Mouse (Mus musculus): ENCODE measurements around the gene Dhx16. TPM values are rescaled to one million over a fixed set of nuclear protein-coding genes. Genes with fewer than 3 reads are reported as not detected.
A peak's percentile ranks its signal among the peaks of the same experiment; 100 is the strongest.
"Not testable (repeated sequence)": the region's sequence is repeated elsewhere in the genome, so short reads cannot be mapped to it uniquely, and the experiment has no call there.

Dhx16 gene
- polyA plus RNA-seq, 1 experiment from 2014 or later, result 43.6 TPM

- no peak for ATAC-seq (ENCODE audit: low FRiP score)
- H3K4me3 ChIP-seq (ENCODE audit: low read depth, low read length), result no peak overlapping the region
- peak overlapping the region; percentile 46 for H3K27ac ChIP-seq (ENCODE audit: low read depth, low read length)
- H3K36me3 ChIP-seq (ENCODE audit: control insufficient read depth, insufficient read depth, low read length), result peaks cover 21% of the 10 kb centered on the region
- no peaks in the 10 kb centered on the region for H3K9me3 ChIP-seq (ENCODE audit: control insufficient read depth, low read length)
- peak; percentile 93 for DNase-seq (ENCODE audit: low spot score, missing footprints)
- H3K9ac ChIP-seq (ENCODE audit: low read length), result peak overlapping the region; percentile 41; the same call in 1 of the 2 replicates
- no peak overlapping the region for H3K4me2 ChIP-seq
- peaks cover 17% of the 10 kb centered on the region for H3K4me1 ChIP-seq (ENCODE audit: control insufficient read depth, insufficient read depth, low read length)
- no peaks in the 10 kb centered on the region for H3K27me3 ChIP-seq (ENCODE audit: control insufficient read depth, insufficient read depth, low read length)
- WGBS, result 76% methylated on average over 5 of the region's 5 CpGs
These were observed 41.4 kb downstream of the Dhx16 start for GRCm38 (mm10) chr17:35920862-35921562.

- H3K27me3 ChIP-seq (ENCODE audit: control insufficient read depth, insufficient read depth, low read length), result no peaks in the 10 kb centered on the region
- H3K4me2 ChIP-seq, result no peak overlapping the region
- H3K9me3 ChIP-seq (ENCODE audit: control insufficient read depth, low read length), result no peaks in the 10 kb centered on the region
- H3K9ac ChIP-seq (ENCODE audit: low read length), result no peak overlapping the region
- 87% methylated on average over 4 of the region's 4 CpGs for WGBS
- peaks cover 28% of the 10 kb centered on the region for H3K36me3 ChIP-seq (ENCODE audit: control insufficient read depth, insufficient read depth, low read length)
- peak overlapping the region; percentile 16; the same call in 1 of the 2 replicates for H3K27ac ChIP-seq (ENCODE audit: low read depth, low read length)
- no peak for DNase-seq (ENCODE audit: low spot score, missing footprints)
- peaks cover 17% of the 10 kb centered on the region for H3K4me1 ChIP-seq (ENCODE audit: control insufficient read depth, insufficient read depth, low read length)
- ATAC-seq (ENCODE audit: low FRiP score), result no peak
- no peak overlapping the region for H3K4me3 ChIP-seq (ENCODE audit: low read depth, low read length)
These were observed 42.1 kb downstream of the Dhx16 start for GRCm38 (mm10) chr17:35921710-35922109.

GRCm38 (mm10) chr17:35922566-35922965, 42.9 kb downstream of the Dhx16 start:
- no peaks in the 10 kb centered on the region for H3K9me3 ChIP-seq (ENCODE audit: control insufficient read depth, low read length)
- WGBS, result 94% methylated on average over 3 of the region's 3 CpGs
- no peak overlapping the region for H3K27ac ChIP-seq (ENCODE audit: low read depth, low read length)
- no peak overlapping the region for H3K9ac ChIP-seq (ENCODE audit: low read length)
- H3K27me3 ChIP-seq (ENCODE audit: control insufficient read depth, insufficient read depth, low read length), result no peaks in the 10 kb centered on the region
- peaks cover 29% of the 10 kb centered on the region for H3K36me3 ChIP-seq (ENCODE audit: control insufficient read depth, insufficient read depth, low read length)
- ATAC-seq (ENCODE audit: low FRiP score) (no peak), DNase-seq (ENCODE audit: low spot score, missing footprints) (no peak)
- peaks cover 17% of the 10 kb centered on the region for H3K4me1 ChIP-seq (ENCODE audit: control insufficient read depth, insufficient read depth, low read length)
- H3K4me2 ChIP-seq, result no peak overlapping the region
- H3K4me3 ChIP-seq (ENCODE audit: low read depth, low read length), result no peak overlapping the region

GRCm38 (mm10) chr17:35923281-35923680, 43.7 kb downstream of the Dhx16 start:
- peaks cover 17% of the 10 kb centered on the region for H3K4me1 ChIP-seq (ENCODE audit: control insufficient read depth, insufficient read depth, low read length)
- no peak overlapping the region for H3K4me3 ChIP-seq (ENCODE audit: low read depth, low read length)
- no peak overlapping the region for H3K27ac ChIP-seq (ENCODE audit: low read depth, low read length)
- peaks cover 34% of the 10 kb centered on the region for H3K36me3 ChIP-seq (ENCODE audit: control insufficient read depth, insufficient read depth, low read length)
- no peak for ATAC-seq (ENCODE audit: low FRiP score)
- H3K9me3 ChIP-seq (ENCODE audit: control insufficient read depth, low read length), result no peaks in the 10 kb centered on the region
- H3K4me2 ChIP-seq, result no peak overlapping the region
- H3K27me3 ChIP-seq (ENCODE audit: control insufficient read depth, insufficient read depth, low read length), result no peaks in the 10 kb centered on the region
- WGBS, result 94% methylated on average over 4 of the region's 4 CpGs
- no peak overlapping the region for H3K9ac ChIP-seq (ENCODE audit: low read length)
- DNase-seq (ENCODE audit: low spot score, missing footprints), result no peak

- 91% methylated on average over 1 of the region's 1 CpGs for WGBS
- H3K27me3 ChIP-seq (ENCODE audit: control insufficient read depth, insufficient read depth, low read length), result no peaks in the 10 kb centered on the region
- ATAC-seq (ENCODE audit: low FRiP score) (no peak), DNase-seq (ENCODE audit: low spot score, missing footprints) (no peak)
- H3K27ac ChIP-seq (ENCODE audit: low read depth, low read length), result no peak overlapping the region
- peaks cover 53% of the 10 kb centered on the region for H3K36me3 ChIP-seq (ENCODE audit: control insufficient read depth, insufficient read depth, low read length)
- H3K4me3 ChIP-seq (ENCODE audit: low read depth, low read length), result no peak overlapping the region
- no peaks in the 10 kb centered on the region for H3K4me1 ChIP-seq (ENCODE audit: control insufficient read depth, insufficient read depth, low read length)
- no peaks in the 10 kb centered on the region for H3K9me3 ChIP-seq (ENCODE audit: control insufficient read depth, low read length)
- no peak overlapping the region for H3K4me2 ChIP-seq
- H3K9ac ChIP-seq (ENCODE audit: low read length), result no peak overlapping the region
These were observed 47.9 kb downstream of the Dhx16 start for GRCm38 (mm10) chr17:35927471-35927870.

- Histone ChIP-seq H3K9ac (ENCODE audit: low read length) (no peak overlapping the region), H3K4me2 (no peak overlapping the region), H3K36me3 (ENCODE audit: control insufficient read depth, insufficient read depth, low read length) (peaks cover 41% of the 10 kb centered on the region), H3K4me1 (ENCODE audit: control insufficient read depth, insufficient read depth, low read length) (no peaks in the 10 kb centered on the region), H3K9me3 (ENCODE audit: control insufficient read depth, low read length) (no peaks in the 10 kb centered on the region), H3K27me3 (ENCODE audit: control insufficient read depth, insufficient read depth, low read length) (no peaks in the 10 kb centered on the region), H3K27ac (ENCODE audit: low read depth, low read length) (no peak overlapping the region), H3K4me3 (ENCODE audit: low read depth, low read length) (no peak overlapping the region)
- WGBS, result 100% methylated on average over 2 of the region's 2 CpGs
- ATAC-seq (ENCODE audit: low FRiP score) (no peak), DNase-seq (ENCODE audit: low spot score, missing footprints) (no peak)
These were observed 49.9 kb downstream of the Dhx16 start for GRCm38 (mm10) chr17:35929534-35929933.

- ATAC-seq (ENCODE audit: low FRiP score), result no peak
- Histone ChIP-seq H3K4me3 (ENCODE audit: low read depth, low read length) (no peak overlapping the region), H3K27me3 (ENCODE audit: control insufficient read depth, insufficient read depth, low read length) (no peaks in the 10 kb centered on the region), H3K9me3 (ENCODE audit: control insufficient read depth, low read length) (no peaks in the 10 kb centered on the region), H3K36me3 (ENCODE audit: control insufficient read depth, insufficient read depth, low read length) (peaks cover 34% of the 10 kb centered on the region), H3K27ac (ENCODE audit: low read depth, low read length) (no peak overlapping the region), H3K4me2 (no peak overlapping the region), H3K4me1 (ENCODE audit: control insufficient read depth, insufficient read depth, low read length) (no peaks in the 10 kb centered on the region), H3K9ac (ENCODE audit: low read length) (no peak overlapping the region)
- no peak for DNase-seq (ENCODE audit: low spot score, missing footprints)
- WGBS, result 95% methylated on average over 12 of the region's 12 CpGs
These were observed 51.0 kb downstream of the Dhx16 start for GRCm38 (mm10) chr17:35930627-35931026.

- ATAC-seq (ENCODE audit: low FRiP score), result no peak
- Histone ChIP-seq H3K27ac (ENCODE audit: low read depth, low read length) (no peak overlapping the region), H3K36me3 (ENCODE audit: control insufficient read depth, insufficient read depth, low read length) (peaks cover 26% of the 10 kb centered on the region)
These were observed 53.0 kb downstream of the Dhx16 start for GRCm38 (mm10) chr17:35932608-35933007.

GRCm38 (mm10) chr17:35935763-35936162, 56.1 kb downstream of the Dhx16 start:
- not testable (repeated sequence) for H3K27me3 ChIP-seq (ENCODE audit: control insufficient read depth, insufficient read depth, low read length); H3K9me3 ChIP-seq (ENCODE audit: control insufficient read depth, low read length); H3K4me2 ChIP-seq; H3K36me3 ChIP-seq (ENCODE audit: control insufficient read depth, insufficient read depth, low read length); H3K9ac ChIP-seq (ENCODE audit: low read length); H3K4me1 ChIP-seq (ENCODE audit: control insufficient read depth, insufficient read depth, low read length); DNase-seq (ENCODE audit: low spot score, missing footprints); H3K27ac ChIP-seq (ENCODE audit: low read depth, low read length); ATAC-seq (ENCODE audit: low FRiP score); H3K4me3 ChIP-seq (ENCODE audit: low read depth, low read length)
- WGBS, result 89% methylated on average over 14 of the region's 14 CpGs

More at GRCm38 (mm10) chr17:35932608-35933007, 53.0 kb downstream of the Dhx16 start:
- no peaks in the 10 kb centered on the region for H3K4me1 ChIP-seq (ENCODE audit: control insufficient read depth, insufficient read depth, low read length)
- WGBS, result 98% methylated on average over 4 of the region's 4 CpGs
- H3K4me3 ChIP-seq (ENCODE audit: low read depth, low read length), result no peak overlapping the region
- H3K27me3 ChIP-seq (ENCODE audit: control insufficient read depth, insufficient read depth, low read length), result no peaks in the 10 kb centered on the region
- H3K4me2 ChIP-seq, result no peak overlapping the region
- DNase-seq (ENCODE audit: low spot score, missing footprints), result no peak
- H3K9ac ChIP-seq (ENCODE audit: low read length), result no peak overlapping the region
- H3K9me3 ChIP-seq (ENCODE audit: control insufficient read depth, low read length), result no peaks in the 10 kb centered on the region

Data from midbrain, embryonic 11.5 days (tissue).